Mouse (Mus musculus) liver, embryonic 11.5 days (tissue): ENCODE data around the gene Ppp1r9b. TPM values are rescaled to one million over a fixed set of nuclear protein-coding genes. Genes with fewer than 3 reads are reported as not detected.

Experiments used
- ATAC-seq: fragments of 200-750 bp; cut with Nextera tagmentation; replicated peaks from 2 replicates; pipeline ENCODE4 v1.8.0; 2017; ENCODE audit warnings: moderate number of reproducible peaks, mild to moderate bottlenecking, moderate TSS enrichment, moderate library complexity; ENCODE audit not compliant: low FRiP score
- DNase-seq: peaks from one replicate; pipeline ENCODE4 v3.0.0-alpha.2; 2017; ENCODE audit warnings: low spot score
- H3K27ac ChIP-seq: fragments of 300-500 bp; sonication (generic); 2 replicates; pipeline ENCODE4 v1.5.1; 2014; ENCODE audit warnings: mild to moderate bottlenecking, low read depth, low read length, control low read depth
- H3K27me3 ChIP-seq: fragments of 300-500 bp; sonication (generic); replicated peaks from 2 replicates; pipeline ENCODE4 v1.6.1; 2014; ENCODE audit warnings: low read length, mixed read lengths; ENCODE audit not compliant: control insufficient read depth, insufficient read depth
- H3K36me3 ChIP-seq: fragments of 300-500 bp; sonication (generic); 2 replicates; pipeline ENCODE4 v1.6.1; 2014; ENCODE audit warnings: mild to moderate bottlenecking, low read length, moderate library complexity, mixed read lengths; ENCODE audit not compliant: control insufficient read depth, insufficient read depth
- H3K4me1 ChIP-seq: fragments of 300-500 bp; sonication (generic); replicated peaks from 2 replicates; pipeline ENCODE4 v1.6.1; 2014; ENCODE audit warnings: low read length, mixed read lengths; ENCODE audit not compliant: control insufficient read depth, insufficient read depth
- H3K4me2 ChIP-seq: fragments of 300-500 bp; sonication (generic); 2 replicates; pipeline ENCODE4 v1.6.1; 2014; ENCODE audit warnings: mild to moderate bottlenecking, control low read depth, moderate library complexity
- H3K4me3 ChIP-seq: fragments of 300-500 bp; sonication (generic); 2 replicates; pipeline ENCODE4 v1.5.1; 2014; ENCODE audit warnings: low read depth, low read length, control low read depth
- H3K9ac ChIP-seq: fragments of 300-500 bp; sonication (generic); 2 replicates; pipeline ENCODE4 v1.6.1; 2014; ENCODE audit warnings: low read depth, low read length, control low read depth
- H3K9me3 ChIP-seq: fragments of 300-500 bp; sonication (generic); 2 replicates; pipeline ENCODE4 v1.6.1; 2016; ENCODE audit warnings: low read length, inconsistent platforms, mixed read lengths; ENCODE audit not compliant: control insufficient read depth
- WGBS: fragments of 180-500 bp; shearing (Covaris S2); extraction: QIAGEN DNeasy Blood & Tissue Kit; methylation state at CpG from one replicate; pipeline ENCODE4 v1.1.7; 2014; 5-methylcytosine and 5-hydroxymethylcytosine counted together
- polyA plus RNA-seq: library from polyadenylated mRNA; unstranded; fragments of >200 nt; fragmentation: Nextera tagmentation; extraction: Ambion mirVana; gene quantifications from 2 replicates; pipeline ENCODE4 v1.2.1, GENCODE M21; 2014

Ppp1r9b gene
- 21.9 and 27.9 TPM in 2 replicates for polyA plus RNA-seq

DNA sequence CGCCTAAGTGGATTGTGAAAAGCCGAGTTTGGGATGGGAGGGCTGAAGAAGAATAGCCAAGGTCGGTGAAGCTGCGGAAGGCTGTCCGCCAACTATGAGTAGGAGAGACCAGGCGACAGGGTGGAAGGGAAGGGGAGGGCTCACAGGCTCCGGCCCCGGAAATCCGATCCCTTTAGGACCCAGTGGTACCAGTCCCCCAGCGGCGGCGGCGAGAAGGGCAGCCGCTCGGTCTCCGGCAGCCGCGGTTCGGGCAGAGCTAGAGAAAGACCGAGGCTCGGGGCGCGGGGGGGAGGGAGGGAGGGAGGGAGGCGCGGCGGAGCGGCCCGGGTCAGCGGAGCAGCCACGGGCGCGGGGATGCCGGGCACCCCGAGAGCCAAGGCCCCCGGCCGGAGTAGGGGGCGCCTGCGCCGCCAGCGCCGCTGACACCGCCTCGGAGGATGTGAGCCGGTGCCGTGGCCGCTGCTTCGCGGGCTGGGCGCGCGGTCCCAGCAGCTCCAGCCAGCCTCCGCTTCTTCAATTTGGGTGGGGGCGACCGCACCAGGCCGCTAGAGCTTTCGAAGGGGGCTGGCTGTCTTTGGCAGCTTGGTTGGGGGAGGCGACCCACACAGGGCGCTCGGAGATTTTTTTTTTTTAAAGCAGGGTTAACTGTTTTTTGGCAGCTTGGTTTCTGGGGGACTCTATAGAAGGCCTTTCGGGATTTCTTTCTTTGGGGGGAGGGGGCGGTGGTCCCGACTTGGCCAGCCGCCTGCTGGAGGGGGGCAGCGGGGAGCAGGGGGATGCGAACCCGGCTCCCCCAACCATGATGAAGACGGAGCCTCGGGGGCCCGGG, at the start of gene Ppp1r9b:
Gene Ppp1r9b, plus strand, starts transcription at position 287 of the 829 bp plus-strand sequence.
- under 1% methylated on average over 58 of the region's 69 CpGs for WGBS
- ATAC-seq: peak; percentile 83
- Histone ChIP-seq H3K27me3 (no peaks in the 10 kb centered on the region), H3K27ac (peak within 1 kb of the TSS; percentile 92), H3K4me3 (peak within 1 kb of the TSS; percentile 98), H3K4me2 (peak within 1 kb of the TSS; percentile 95), H3K9me3 (no peaks in the 10 kb centered on the region), H3K4me1 (peaks cover 65% of the 10 kb centered on the region), H3K9ac (peak within 1 kb of the TSS; percentile 99), H3K36me3 (peaks cover 6% of the 10 kb centered on the region; the same call in 1 of the 2 replicates)
- peak; percentile 95 for DNase-seq

DNA sequence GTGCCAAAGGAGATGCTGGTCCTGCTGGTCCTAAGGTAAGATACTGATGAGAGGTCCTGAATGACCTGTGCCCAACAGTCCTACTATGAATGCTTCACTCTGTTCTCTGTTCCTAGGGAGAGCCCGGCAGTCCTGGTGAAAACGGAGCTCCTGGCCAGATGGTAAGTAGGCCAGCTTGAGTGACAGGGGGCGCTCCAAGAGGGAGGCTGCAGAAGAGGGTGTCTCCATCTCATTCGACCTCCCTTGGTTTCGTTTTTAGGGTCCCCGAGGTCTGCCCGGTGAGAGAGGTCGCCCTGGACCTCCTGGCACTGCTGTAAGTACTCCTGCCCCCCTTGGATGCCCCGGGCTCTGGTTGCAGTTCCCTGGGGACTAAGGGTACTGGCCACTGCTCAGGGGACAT, 49.7 kb upstream of the Ppp1r9b start:
- no peak overlapping the region for H3K4me3 ChIP-seq
- H3K27ac ChIP-seq: no peak overlapping the region
- peaks cover 52% of the 10 kb centered on the region for H3K27me3 ChIP-seq
- no peak overlapping the region for H3K9ac ChIP-seq
- no peak overlapping the region for H3K4me2 ChIP-seq
- no peak for ATAC-seq
- no peaks in the 10 kb centered on the region for H3K9me3 ChIP-seq
- DNase-seq: no peak
- H3K36me3 ChIP-seq: peaks cover 2% of the 10 kb centered on the region; the same call in 1 of the 2 replicates
- WGBS: 30% methylated on average over 9 of the region's 9 CpGs
- H3K4me1 ChIP-seq: peaks cover 4% of the 10 kb centered on the region

DNA sequence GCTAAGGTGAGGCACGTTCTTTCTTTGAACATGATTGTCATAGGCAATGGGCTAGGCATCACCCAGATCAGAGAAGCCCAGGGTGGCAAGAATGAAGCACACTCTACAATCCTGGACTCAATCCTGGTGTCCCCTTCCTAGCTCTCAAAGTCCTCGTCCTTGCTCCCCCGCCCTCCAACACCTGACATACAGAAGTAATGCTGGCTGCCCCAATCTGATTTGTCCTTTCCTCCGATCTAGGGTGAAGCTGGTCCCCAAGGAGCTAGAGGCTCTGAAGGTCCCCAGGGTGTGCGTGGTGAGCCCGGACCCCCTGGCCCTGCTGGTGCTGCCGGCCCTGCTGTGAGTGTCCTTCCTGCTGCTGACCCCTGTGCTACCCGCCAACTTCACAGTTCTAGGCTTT, 49.1 kb upstream of the Ppp1r9b start:
- peaks cover 45% of the 10 kb centered on the region for H3K27me3 ChIP-seq
- H3K4me2 ChIP-seq: no peak overlapping the region
- H3K4me3 ChIP-seq: no peak overlapping the region
- peaks cover 2% of the 10 kb centered on the region; the same call in 1 of the 2 replicates for H3K36me3 ChIP-seq
- H3K9ac ChIP-seq: no peak overlapping the region
- H3K27ac ChIP-seq: no peak overlapping the region
- H3K9me3 ChIP-seq: no peaks in the 10 kb centered on the region
- peaks cover 4% of the 10 kb centered on the region for H3K4me1 ChIP-seq
- no peak for DNase-seq
- ATAC-seq: no peak
- 69% methylated on average over 8 of the region's 8 CpGs for WGBS

DNA sequence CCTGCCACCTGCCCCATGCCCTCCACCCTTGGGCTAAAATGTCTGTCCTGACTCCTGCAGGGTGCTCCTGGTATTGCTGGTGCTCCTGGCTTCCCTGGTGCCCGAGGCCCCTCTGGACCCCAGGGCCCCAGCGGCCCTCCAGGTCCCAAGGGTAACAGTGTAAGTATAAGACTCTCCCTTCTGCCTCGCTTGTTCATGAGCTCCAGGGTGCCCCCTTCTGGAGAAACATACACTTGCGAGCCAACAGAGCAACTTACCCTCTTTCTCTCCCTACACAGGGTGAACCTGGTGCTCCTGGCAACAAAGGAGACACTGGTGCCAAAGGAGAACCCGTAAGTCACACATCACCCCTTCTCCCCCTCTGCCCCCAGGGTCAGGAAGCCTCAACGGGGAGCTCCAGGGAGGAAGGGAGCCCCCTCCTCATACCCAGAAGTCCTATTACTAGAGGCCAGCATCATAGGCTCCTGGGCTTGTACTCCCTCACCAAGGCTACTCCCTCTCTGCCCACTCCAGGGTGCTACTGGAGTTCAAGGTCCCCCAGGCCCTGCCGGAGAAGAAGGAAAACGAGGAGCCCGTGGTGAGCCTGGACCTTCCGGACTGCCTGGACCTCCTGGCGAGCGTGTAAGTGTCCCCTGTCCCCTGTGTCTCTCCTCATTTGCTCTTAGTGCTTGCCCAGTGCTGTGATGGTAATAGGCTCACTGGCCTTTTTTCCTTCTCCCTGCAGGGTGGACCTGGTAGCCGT, 48.4 kb upstream of the Ppp1r9b start:
- 41% methylated on average over 13 of the region's 13 CpGs for WGBS

DNA sequence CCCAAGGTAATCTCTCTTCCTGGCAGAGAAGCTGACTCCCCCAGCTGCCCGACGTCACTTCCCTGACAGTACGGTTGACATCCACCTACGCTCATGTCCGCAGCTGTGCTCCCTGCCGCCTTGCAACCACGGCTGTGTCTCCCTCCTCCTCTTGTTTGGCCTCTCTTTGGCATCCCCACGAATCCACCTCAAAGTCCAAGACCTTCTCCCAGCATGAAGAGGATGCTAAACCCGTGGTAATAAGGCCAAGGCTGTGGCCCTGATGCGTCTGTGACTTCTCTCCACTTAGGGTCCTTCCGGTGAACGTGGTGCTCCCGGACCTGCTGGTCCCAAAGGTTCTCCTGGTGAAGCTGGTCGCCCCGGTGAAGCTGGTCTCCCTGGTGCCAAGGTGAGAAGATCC, 47.8 kb upstream of the Ppp1r9b start:
- Histone ChIP-seq H3K27me3 (peaks cover 37% of the 10 kb centered on the region), H3K36me3 (peaks cover 2% of the 10 kb centered on the region; the same call in 1 of the 2 replicates), H3K9me3 (no peaks in the 10 kb centered on the region), H3K4me1 (no peaks in the 10 kb centered on the region), H3K4me2 (no peak overlapping the region), H3K9ac (no peak overlapping the region), H3K27ac (0 out of 2 replicates have a peak overlapping the region, but pooled peaks have one; percentile 8), H3K4me3 (no peak overlapping the region)
- WGBS: 70% methylated on average over 15 of the region's 15 CpGs
- DNase-seq: no peak
- ATAC-seq: no peak

More for the DNA sequence above, 48.4 kb upstream of the Ppp1r9b start:
- no peaks in the 10 kb centered on the region for H3K9me3 ChIP-seq
- H3K4me3 ChIP-seq: no peak overlapping the region
- ATAC-seq: no peak
- no peak for DNase-seq
- no peak overlapping the region for H3K4me2 ChIP-seq
- H3K9ac ChIP-seq: no peak overlapping the region
- 0 out of 2 replicates have a peak overlapping the region, but pooled peaks have one; percentile 8 for H3K27ac ChIP-seq
- peaks cover 2% of the 10 kb centered on the region; the same call in 1 of the 2 replicates for H3K36me3 ChIP-seq
- peaks cover 4% of the 10 kb centered on the region for H3K4me1 ChIP-seq
- H3K27me3 ChIP-seq: peaks cover 43% of the 10 kb centered on the region

DNA sequence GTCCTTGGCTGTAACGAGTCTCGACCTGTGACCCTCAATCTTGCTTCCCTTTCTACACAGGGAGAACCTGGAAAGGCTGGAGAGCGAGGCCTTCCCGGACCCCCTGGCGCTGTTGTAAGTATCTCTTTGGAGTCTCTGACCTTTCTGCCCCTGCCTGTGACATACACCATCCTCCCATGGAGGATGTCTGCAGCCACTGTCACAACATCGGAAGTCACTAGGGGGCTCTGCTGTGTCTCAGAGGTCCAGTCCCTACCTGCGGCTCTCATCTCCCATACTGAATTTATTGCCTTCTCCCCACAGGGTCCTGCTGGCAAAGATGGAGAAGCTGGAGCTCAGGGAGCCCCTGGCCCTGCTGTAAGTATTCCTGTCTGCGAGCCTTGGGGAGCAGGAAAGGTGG, 46.5 kb upstream of the Ppp1r9b start:
- no peak for DNase-seq
- WGBS: 23% methylated on average over 8 of the region's 8 CpGs
- H3K9ac ChIP-seq: no peak overlapping the region
- H3K36me3 ChIP-seq: peaks cover 6% of the 10 kb centered on the region; the same call in 1 of the 2 replicates
- no peaks in the 10 kb centered on the region for H3K4me1 ChIP-seq
- H3K9me3 ChIP-seq: no peaks in the 10 kb centered on the region
- no peak overlapping the region for H3K4me3 ChIP-seq
- no peak overlapping the region for H3K4me2 ChIP-seq
- ATAC-seq: no peak
- peaks cover 25% of the 10 kb centered on the region for H3K27me3 ChIP-seq
- no peak overlapping the region for H3K27ac ChIP-seq

DNA sequence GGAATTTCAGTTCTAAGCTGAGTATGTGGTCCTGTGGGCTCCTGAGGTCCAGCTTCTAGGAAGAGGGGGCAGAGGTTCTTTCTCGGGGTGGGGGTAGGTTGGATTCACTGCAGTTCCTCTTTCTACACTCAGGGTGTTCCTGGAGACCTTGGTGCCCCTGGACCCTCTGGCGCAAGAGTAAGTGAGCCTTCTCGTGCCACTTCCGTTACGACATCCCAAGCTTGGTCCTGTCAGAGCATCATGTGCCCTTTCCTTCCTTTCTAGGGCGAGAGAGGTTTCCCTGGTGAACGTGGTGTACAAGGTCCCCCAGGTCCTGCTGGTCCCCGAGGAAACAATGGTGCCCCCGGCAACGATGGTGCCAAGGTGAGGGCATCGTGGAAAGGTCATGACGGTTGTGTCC, 45.6 kb upstream of the Ppp1r9b start:
- no peak for DNase-seq
- H3K4me1 ChIP-seq: no peaks in the 10 kb centered on the region
- peaks cover 21% of the 10 kb centered on the region for H3K27me3 ChIP-seq
- WGBS: 75% methylated on average over 12 of the region's 12 CpGs
- peaks cover 10% of the 10 kb centered on the region; the same call in 1 of the 2 replicates for H3K36me3 ChIP-seq
- no peaks in the 10 kb centered on the region for H3K9me3 ChIP-seq
- H3K27ac ChIP-seq: no peak overlapping the region
- no peak for ATAC-seq
- no peak overlapping the region for H3K4me2 ChIP-seq
- H3K9ac ChIP-seq: no peak overlapping the region
- H3K4me3 ChIP-seq: no peak overlapping the region

DNA sequence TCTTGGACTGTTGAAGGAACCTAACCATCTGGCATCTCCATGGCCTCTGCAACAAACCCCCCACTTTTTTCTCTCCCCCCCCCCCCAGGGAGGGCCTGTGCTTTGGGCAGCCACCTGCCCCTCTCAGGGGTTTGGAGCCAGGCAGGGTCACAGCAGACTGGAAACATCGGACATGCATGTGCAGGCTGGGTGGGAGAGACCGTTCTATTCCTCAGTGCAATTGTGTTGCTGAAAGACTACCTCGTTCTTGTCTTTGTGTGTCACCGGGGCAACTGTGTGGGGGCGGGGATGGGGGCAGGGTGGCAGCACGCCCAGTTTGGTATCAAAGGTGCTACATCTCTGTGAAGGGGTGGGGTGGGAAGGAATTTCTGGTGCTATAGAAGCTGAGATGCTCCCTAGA, 38.7 kb upstream of the Ppp1r9b start:
- Histone ChIP-seq H3K4me1 (no peaks in the 10 kb centered on the region), H3K4me3 (no peak overlapping the region), H3K36me3 (0 out of 2 replicates have a peak, but pooled peaks cover 8% of the 10 kb centered on the region), H3K27ac (no peak overlapping the region), H3K27me3 (peaks cover 18% of the 10 kb centered on the region; the same call in 1 of the 2 replicates), H3K9ac (no peak overlapping the region), H3K4me2 (no peak overlapping the region), H3K9me3 (no peaks in the 10 kb centered on the region)
- no peak for DNase-seq
- no peak for ATAC-seq
- 19% methylated on average over 6 of the region's 6 CpGs for WGBS
